Mouse (Mus musculus) stomach, embryonic 15.5 days (tissue): ENCODE results near the gene Cyp2d9. TPM values are rescaled to one million over a fixed set of nuclear protein-coding genes. Genes with fewer than 3 reads are reported as not detected.
"Not testable (repeated sequence)": the region's sequence is repeated elsewhere in the genome, so short reads cannot be mapped to it uniquely, and the experiment has no call there.

Experiments
- ATAC-seq: fragments of 200-750 bp; cut with Nextera tagmentation; 2 replicates; pipeline ENCODE4 v1.8.0; 2017; ENCODE audit warnings: low read depth, moderate number of reproducible peaks, moderate TSS enrichment; ENCODE audit not compliant: insufficient read depth, low FRiP score
- H3K27ac ChIP-seq: fragments of 300-500 bp; sonication (generic); 2 replicates; pipeline ENCODE4 v1.5.1; 2015; ENCODE audit warnings: mild to moderate bottlenecking, inconsistent platforms
- H3K27me3 ChIP-seq: fragments of 300-500 bp; sonication (generic); replicated peaks from 2 replicates; pipeline ENCODE4 v1.6.1; 2015; ENCODE audit warnings: inconsistent platforms
- H3K36me3 ChIP-seq: fragments of 300-500 bp; sonication (generic); 2 replicates; pipeline ENCODE4 v1.6.1; 2015; ENCODE audit warnings: inconsistent platforms
- H3K4me1 ChIP-seq: fragments of 300-500 bp; sonication (generic); 2 replicates; pipeline ENCODE4 v1.6.1; 2015; ENCODE audit warnings: inconsistent platforms
- H3K4me2 ChIP-seq: fragments of 300-500 bp; sonication (generic); 2 replicates; pipeline ENCODE4 v1.6.1; 2015; ENCODE audit warnings: mild to moderate bottlenecking, inconsistent platforms
- H3K4me3 ChIP-seq: fragments of 300-500 bp; sonication (generic); replicated peaks from 2 replicates; pipeline ENCODE4 v1.5.1; 2015; ENCODE audit warnings: inconsistent platforms
- H3K9ac ChIP-seq: fragments of 300-500 bp; sonication (generic); 2 replicates; pipeline ENCODE4 v1.6.1; 2015; ENCODE audit warnings: inconsistent platforms
- H3K9me3 ChIP-seq: fragments of 300-500 bp; sonication (generic); 2 replicates; pipeline ENCODE4 v1.6.1; 2016; ENCODE audit warnings: inconsistent platforms
- WGBS: fragments of 180-500 bp; shearing (Covaris S2); methylation state at CpG from one replicate; pipeline ENCODE4 v1.1.7; 2015; 5-methylcytosine and 5-hydroxymethylcytosine counted together
- microRNA-seq: library from miRNA; unstranded; fragments of <30 nt; microRNA quantifications from one replicate; pipeline ENCODE4, GENCODE M21; 2016
- polyA plus RNA-seq: library from polyadenylated mRNA; unstranded; fragments of >200 nt; fragmentation: Nextera tagmentation; extraction: Ambion mirVana; gene quantifications from 2 replicates; pipeline ENCODE4 v1.2.1, GENCODE M21; 2015

The Cyp2d9 gene
- polyA plus RNA-seq, 1 experiment from 2014 or later, result 0.60 TPM

DNA sequence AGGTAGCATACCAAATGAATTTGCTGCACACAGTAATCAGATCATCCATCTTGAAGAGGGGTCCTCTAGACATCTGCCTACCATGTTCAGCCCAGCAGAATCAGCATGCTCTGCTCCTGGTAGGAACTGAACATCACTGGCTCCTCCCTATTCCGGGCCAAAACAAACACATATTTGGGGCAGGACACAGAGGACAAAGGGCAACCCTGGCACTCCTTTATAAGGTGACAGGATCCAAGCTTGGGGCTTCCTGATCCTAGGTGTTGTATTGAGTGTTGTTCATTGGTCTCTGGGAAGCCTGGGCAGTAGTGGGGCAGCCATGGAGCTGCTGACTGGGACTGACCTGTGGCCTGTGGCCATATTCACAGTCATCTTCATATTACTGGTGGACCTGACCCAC lies 18.9 kb downstream of the Cyp2d9 start:
- H3K27me3 ChIP-seq, H3K36me3 ChIP-seq, ATAC-seq, H3K27ac ChIP-seq, H3K9ac ChIP-seq, H3K9me3 ChIP-seq, H3K4me3 ChIP-seq, H3K4me1 ChIP-seq, H3K4me2 ChIP-seq: not testable (repeated sequence)
- WGBS, result 66% methylated on average over 1 of the region's 1 CpGs

DNA sequence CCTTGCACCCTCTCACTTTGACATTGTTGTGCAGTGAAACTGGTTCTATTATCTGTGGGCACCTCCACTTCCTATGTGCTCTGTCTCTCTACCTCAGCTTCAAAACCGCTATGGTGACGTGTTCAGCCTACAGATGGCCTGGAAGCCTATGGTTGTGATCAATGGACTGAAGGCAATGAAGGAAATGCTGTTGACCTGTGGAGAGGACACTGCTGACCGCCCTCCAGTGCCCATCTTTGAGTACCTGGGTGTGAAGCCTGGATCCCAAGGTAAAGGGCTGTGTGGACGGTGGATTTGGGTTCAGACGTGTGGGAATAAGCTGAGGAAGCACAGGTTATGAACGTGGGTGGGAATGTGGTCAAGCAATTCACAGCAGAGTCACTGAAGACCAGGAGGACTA lies 20.3 kb downstream of the Cyp2d9 start:
- not testable (repeated sequence) for H3K36me3 ChIP-seq, H3K4me2 ChIP-seq, H3K27ac ChIP-seq, H3K9ac ChIP-seq, ATAC-seq, H3K27me3 ChIP-seq, H3K9me3 ChIP-seq, H3K4me3 ChIP-seq, H3K4me1 ChIP-seq
- 84% methylated on average over 6 of the region's 6 CpGs for WGBS

DNA sequence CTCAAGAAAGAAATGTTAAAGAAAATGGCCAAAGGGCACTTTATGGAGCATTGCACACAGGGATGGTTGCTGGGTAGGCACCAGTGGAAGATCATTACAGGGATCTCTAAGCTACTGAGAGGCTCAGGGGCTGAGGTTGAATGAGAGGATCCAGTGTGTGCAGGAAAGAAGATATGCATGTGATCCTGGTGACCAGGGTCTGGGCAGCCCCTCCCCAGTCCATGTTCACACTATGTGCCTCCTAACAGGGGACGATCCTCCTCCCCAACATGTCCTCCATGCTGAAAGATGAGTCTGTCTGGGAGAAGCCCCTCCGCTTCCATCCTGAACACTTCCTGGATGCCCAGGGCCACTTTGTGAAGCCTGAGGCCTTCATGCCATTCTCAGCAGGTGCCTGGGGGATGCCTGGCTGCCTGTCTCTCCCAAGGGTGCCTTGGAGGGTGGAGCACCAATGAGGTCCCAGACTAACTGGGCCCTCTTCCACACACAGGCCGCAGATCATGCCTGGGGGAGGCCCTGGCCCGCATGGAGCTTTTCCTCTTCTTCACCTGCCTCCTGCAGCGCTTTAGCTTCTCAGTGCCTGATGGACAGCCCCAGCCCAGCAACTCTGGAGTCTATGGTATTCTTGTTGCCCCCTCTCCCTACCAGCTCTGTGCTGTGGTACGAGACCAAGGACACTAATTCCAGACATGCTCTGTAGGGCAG lies 23.0 kb downstream of the Cyp2d9 start:
- not testable (repeated sequence) for ATAC-seq, H3K4me3 ChIP-seq

DNA sequence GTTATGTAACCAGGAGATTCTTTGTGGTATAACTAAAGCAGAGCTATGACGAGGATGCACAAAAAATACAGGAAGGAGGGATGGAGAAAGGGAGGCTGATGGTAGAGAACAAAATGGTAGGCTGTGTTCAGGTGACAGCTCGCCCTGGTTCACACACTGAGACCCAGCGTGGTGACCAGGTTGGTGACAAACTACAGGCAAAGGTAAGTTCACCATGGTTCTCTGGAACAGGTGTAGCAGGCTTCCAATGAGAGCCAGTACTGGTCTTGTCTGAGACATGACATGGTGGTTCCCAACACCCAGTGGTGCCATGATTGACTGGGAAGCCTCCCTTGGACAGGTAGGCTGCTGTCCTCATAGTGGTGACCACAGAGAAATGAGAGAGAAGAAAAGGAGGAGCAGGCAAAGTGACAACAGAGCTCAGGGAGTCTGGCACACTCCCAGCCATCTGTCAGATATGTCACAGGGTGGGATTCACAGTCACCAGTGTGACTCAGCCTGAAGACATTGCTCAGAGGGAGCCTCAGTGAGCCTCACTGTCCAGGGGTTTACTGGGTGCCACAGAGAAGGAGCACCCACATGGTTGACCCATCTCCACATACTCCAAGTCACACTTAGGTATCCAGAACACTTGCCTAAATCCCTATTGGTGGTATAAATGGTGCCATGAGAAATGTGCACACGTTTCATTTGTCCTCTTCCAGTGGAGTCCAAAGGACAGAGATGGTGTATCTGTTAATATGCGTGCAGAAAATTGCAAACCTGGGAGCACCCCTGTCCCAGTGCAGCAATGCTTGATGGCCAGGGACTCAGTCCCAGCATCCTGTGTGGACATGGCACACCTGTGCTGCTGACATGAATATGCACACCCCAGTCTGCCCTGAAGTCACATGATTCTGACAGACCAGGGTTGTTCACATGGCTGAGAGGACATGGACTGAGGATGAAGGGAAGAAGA lies 24.1 kb downstream of the Cyp2d9 start:
- H3K9me3 ChIP-seq, result no peaks in the 10 kb centered on the region
- no peak overlapping the region for H3K27ac ChIP-seq
- H3K36me3 ChIP-seq, result no peaks in the 10 kb centered on the region
- ATAC-seq, result no peak
- no peaks in the 10 kb centered on the region for H3K27me3 ChIP-seq
- no peak overlapping the region for H3K4me2 ChIP-seq
- 74% methylated on average over 5 of the region's 5 CpGs for WGBS
- no peaks in the 10 kb centered on the region for H3K4me1 ChIP-seq
- no peak overlapping the region for H3K4me3 ChIP-seq
- no peak overlapping the region for H3K9ac ChIP-seq

More for the DNA sequence above, 23.0 kb downstream of the Cyp2d9 start:
- not testable (repeated sequence) for H3K36me3 ChIP-seq, H3K27me3 ChIP-seq, H3K27ac ChIP-seq, H3K4me1 ChIP-seq, H3K9ac ChIP-seq, H3K4me2 ChIP-seq, H3K9me3 ChIP-seq
- 85% methylated on average over 6 of the region's 6 CpGs for WGBS

DNA sequence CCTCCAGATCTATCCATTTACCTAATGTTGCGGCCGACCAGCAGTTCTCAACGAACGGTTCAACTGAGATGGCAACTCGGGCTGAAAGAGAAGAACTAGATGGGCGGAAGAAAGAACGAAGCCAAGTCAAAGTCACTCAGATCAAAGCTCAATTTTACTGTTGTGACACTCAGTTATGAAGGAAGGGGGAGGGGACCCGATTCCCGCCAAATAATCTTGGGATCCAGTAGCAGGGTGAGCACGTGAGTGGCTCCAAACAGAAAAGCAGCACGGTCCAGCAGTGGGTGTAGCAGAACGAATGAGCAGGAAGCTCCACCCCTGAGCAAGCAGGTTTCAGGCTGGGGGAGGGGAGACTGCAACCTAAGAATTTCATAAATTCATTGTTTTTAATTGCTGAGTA lies 26.0 kb downstream of the Cyp2d9 start:
- ATAC-seq, H3K27me3 ChIP-seq, H3K9me3 ChIP-seq: not testable (repeated sequence)

DNA sequence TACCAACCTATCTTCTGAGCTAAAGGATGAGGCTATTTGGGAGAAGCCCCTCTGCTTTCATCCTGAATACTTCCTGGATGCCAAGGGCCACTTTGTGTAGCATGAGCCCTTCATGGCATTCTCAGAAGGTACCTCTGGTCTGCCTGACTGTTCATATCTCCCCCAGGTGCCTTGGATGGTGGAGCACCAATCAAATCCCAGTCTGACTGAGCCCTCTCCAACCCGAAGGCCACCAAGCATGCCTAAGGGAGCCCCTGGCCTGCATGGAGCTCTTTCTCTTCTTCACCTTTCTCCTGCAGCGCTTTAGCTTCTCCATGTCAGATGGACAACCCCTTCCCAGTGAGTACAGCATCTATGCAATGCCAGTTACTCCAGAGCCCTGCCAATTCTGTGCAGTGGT lies 31.5 kb downstream of the Cyp2d9 start:
- Histone ChIP-seq H3K4me3 (no peak overlapping the region), H3K4me2 (no peak overlapping the region), H3K36me3 (no peaks in the 10 kb centered on the region), H3K4me1 (no peaks in the 10 kb centered on the region), H3K9ac (no peak overlapping the region), H3K9me3 (no peaks in the 10 kb centered on the region), H3K27me3 (no peaks in the 10 kb centered on the region), H3K27ac (no peak overlapping the region)
- 72% methylated on average over 2 of the region's 2 CpGs for WGBS
- no peak for ATAC-seq

More for the DNA sequence above, 26.0 kb downstream of the Cyp2d9 start:
- H3K4me3 ChIP-seq, H3K9ac ChIP-seq, H3K27ac ChIP-seq, H3K4me2 ChIP-seq, H3K4me1 ChIP-seq, H3K36me3 ChIP-seq: not testable (repeated sequence)
- 77% methylated on average over 12 of the region's 12 CpGs for WGBS

DNA sequence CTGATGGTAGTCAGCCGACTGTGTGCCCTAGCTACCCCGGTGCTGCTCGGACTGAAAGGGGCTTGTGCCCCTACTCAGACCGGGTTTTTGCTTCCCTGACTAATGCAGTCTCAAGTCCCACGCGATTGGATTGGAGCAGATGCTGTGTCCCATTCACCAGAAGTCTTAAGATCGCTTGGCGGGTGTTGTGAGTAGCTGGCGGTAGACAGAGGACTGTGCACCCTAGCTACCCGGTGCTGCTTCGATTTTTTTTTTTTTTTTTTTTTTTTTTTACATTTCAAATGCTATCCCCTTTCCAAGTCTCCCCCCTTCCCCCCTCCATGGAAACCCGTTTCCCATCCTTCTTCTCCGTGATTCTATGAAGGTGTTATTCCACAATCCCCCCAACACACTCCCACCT lies 61.0 kb downstream of the Cyp2d9 start:
- H3K9me3 ChIP-seq, ATAC-seq, H3K9ac ChIP-seq, H3K4me1 ChIP-seq, H3K27ac ChIP-seq, H3K36me3 ChIP-seq, H3K27me3 ChIP-seq, H3K4me3 ChIP-seq, H3K4me2 ChIP-seq: not testable (repeated sequence)
- 66% methylated on average over 13 of the region's 13 CpGs for WGBS

Small RNAs within 50 kb of the gene (microRNA-seq; reads per million reads assigned to microRNA genes)
- gene Gm25990 (not detected), gene Gm27331 (not detected), gene Gm27622 (not detected), gene Gm27825 (not detected), gene Mir7684 (not detected)

Other genes starting within 250 kb of the Cyp2d9 start
- gene Shisa8, start 220.6 kb upstream of the Cyp2d9 start, polyA plus RNA-seq, result 0.19 TPM in 2 replicates
- gene Tnfrsf13c, start 209.1 kb upstream of the Cyp2d9 start, polyA plus RNA-seq, result 0.06 and 0.13 TPM in 2 replicates
- gene Cenpm, start 188.7 kb upstream of the Cyp2d9 start, polyA plus RNA-seq, result 51.0 and 57.6 TPM in 2 replicates
- 0.08 TPM in 1 of 2 replicates, not detected in the other for gene 1500009C09Rik, start 181.0 kb upstream of the Cyp2d9 start, polyA plus RNA-seq
- gene Sept3, start 158.5 kb upstream of the Cyp2d9 start, polyA plus RNA-seq, result 10.2 and 12.4 TPM in 2 replicates
- gene Wbp2nl, start 134.5 kb upstream of the Cyp2d9 start, polyA plus RNA-seq, result 0.12 and 0.15 TPM in 2 replicates
- 79.6 and 86.8 TPM in 2 replicates for gene Naga, start 94.5 kb upstream of the Cyp2d9 start, polyA plus RNA-seq
- 14.9 and 18.4 TPM in 2 replicates for gene Pheta2, start 94.5 kb upstream of the Cyp2d9 start, polyA plus RNA-seq
- gene Smdt1, start 94.5 kb upstream of the Cyp2d9 start, polyA plus RNA-seq, result 288 and 301 TPM in 2 replicates
- gene Ndufa6, start 79.1 kb upstream of the Cyp2d9 start, polyA plus RNA-seq, result 403 and 420 TPM in 2 replicates
- gene Cyp2d22, start 53.2 kb upstream of the Cyp2d9 start, polyA plus RNA-seq, result 12.1 and 14.3 TPM in 2 replicates
- gene Cyp2d11, start 39.4 kb upstream of the Cyp2d9 start, polyA plus RNA-seq, result not detected in 2 replicates
- 2.1 and 3.4 TPM in 2 replicates for gene Cyp2d10, start 26.2 kb upstream of the Cyp2d9 start, polyA plus RNA-seq
- not detected in 2 replicates for gene Cyp2d12, start 121.6 kb downstream of the Cyp2d9 start, polyA plus RNA-seq
- not detected in 2 replicates for gene Cyp2d34, start 187.5 kb downstream of the Cyp2d9 start, polyA plus RNA-seq